Mouse (Mus musculus) heart, embryonic 16.5 days (tissue): ENCODE measurements around the gene Sfta2. TPM values are rescaled to one million over a fixed set of nuclear protein-coding genes. Genes with fewer than 3 reads are reported as not detected.

Experiments used
- ATAC-seq: fragments of 200-750 bp; cut with Nextera tagmentation; replicated peaks from 2 replicates; pipeline ENCODE4 v1.8.0; 2017; ENCODE audit warnings: moderate number of reproducible peaks; ENCODE audit not compliant: insufficient read depth, low FRiP score; ENCODE audit errors: extremely low read depth
- H3K27ac ChIP-seq: fragments of 300-500 bp; sonication (generic); 2 replicates; pipeline ENCODE4 v1.5.1; 2014; ENCODE audit warnings: mild to moderate bottlenecking, low read length, control low read depth, moderate library complexity
- H3K27me3 ChIP-seq: fragments of 300-500 bp; sonication (generic); 2 replicates; pipeline ENCODE4 v1.6.1; 2014; ENCODE audit warnings: low read length, mixed read lengths; ENCODE audit not compliant: control insufficient read depth, insufficient read depth
- H3K36me3 ChIP-seq: fragments of 300-500 bp; sonication (generic); 2 replicates; pipeline ENCODE4 v1.6.1; 2014; ENCODE audit not compliant: control insufficient read depth, insufficient read depth
- H3K4me1 ChIP-seq: fragments of 300-500 bp; sonication (generic); 2 replicates; pipeline ENCODE4 v1.6.1; 2014; ENCODE audit warnings: low read length, mixed read lengths; ENCODE audit not compliant: control insufficient read depth, insufficient read depth
- H3K4me2 ChIP-seq: fragments of 300-500 bp; sonication (generic); 2 replicates; pipeline ENCODE4 v1.6.1; 2014; ENCODE audit warnings: low read depth, mild to moderate bottlenecking, control low read depth, low read length
- H3K4me3 ChIP-seq: fragments of 300-500 bp; sonication (generic); 2 replicates; pipeline ENCODE4 v1.5.1; 2014; ENCODE audit warnings: mild to moderate bottlenecking, control low read depth, low read length
- H3K9ac ChIP-seq: fragments of 300-500 bp; sonication (generic); 2 replicates; pipeline ENCODE4 v1.6.1; 2014; ENCODE audit warnings: low read length, control low read depth
- H3K9me3 ChIP-seq: fragments of 300-500 bp; sonication (generic); replicated peaks from 2 replicates; pipeline ENCODE4 v1.6.1; 2016; ENCODE audit warnings: low read length; ENCODE audit not compliant: control insufficient read depth
- WGBS: fragments of 180-500 bp; shearing (Covaris S2); extraction: QIAGEN DNeasy Blood & Tissue Kit; methylation state at CpG from one replicate; pipeline ENCODE4 v1.1.7; 2014; 5-methylcytosine and 5-hydroxymethylcytosine counted together
- polyA plus RNA-seq: library from polyadenylated mRNA; unstranded; fragments of >200 nt; fragmentation: Nextera tagmentation; extraction: Ambion mirVana; gene quantifications from 2 replicates; pipeline ENCODE4 v1.2.1, GENCODE M21; 2015

Sfta2 gene
- polyA plus RNA-seq, 1 experiment from 2014 or later = 1.1 TPM

GRCm38 (mm10) chr17:35567767-35568166 is 33.6 kb upstream of the Sfta2 start:
- H3K9ac ChIP-seq = no peak overlapping the region
- 23% methylated on average over 9 of the region's 9 CpGs for WGBS
- H3K4me2 ChIP-seq = no peak overlapping the region
- no peak for ATAC-seq
- no peaks in the 10 kb centered on the region for H3K9me3 ChIP-seq
- no peak overlapping the region for H3K27ac ChIP-seq
- no peaks in the 10 kb centered on the region for H3K36me3 ChIP-seq
- H3K4me1 ChIP-seq = peaks cover 9% of the 10 kb centered on the region
- H3K27me3 ChIP-seq = peaks cover 13% of the 10 kb centered on the region
- H3K4me3 ChIP-seq = no peak overlapping the region

DNA sequence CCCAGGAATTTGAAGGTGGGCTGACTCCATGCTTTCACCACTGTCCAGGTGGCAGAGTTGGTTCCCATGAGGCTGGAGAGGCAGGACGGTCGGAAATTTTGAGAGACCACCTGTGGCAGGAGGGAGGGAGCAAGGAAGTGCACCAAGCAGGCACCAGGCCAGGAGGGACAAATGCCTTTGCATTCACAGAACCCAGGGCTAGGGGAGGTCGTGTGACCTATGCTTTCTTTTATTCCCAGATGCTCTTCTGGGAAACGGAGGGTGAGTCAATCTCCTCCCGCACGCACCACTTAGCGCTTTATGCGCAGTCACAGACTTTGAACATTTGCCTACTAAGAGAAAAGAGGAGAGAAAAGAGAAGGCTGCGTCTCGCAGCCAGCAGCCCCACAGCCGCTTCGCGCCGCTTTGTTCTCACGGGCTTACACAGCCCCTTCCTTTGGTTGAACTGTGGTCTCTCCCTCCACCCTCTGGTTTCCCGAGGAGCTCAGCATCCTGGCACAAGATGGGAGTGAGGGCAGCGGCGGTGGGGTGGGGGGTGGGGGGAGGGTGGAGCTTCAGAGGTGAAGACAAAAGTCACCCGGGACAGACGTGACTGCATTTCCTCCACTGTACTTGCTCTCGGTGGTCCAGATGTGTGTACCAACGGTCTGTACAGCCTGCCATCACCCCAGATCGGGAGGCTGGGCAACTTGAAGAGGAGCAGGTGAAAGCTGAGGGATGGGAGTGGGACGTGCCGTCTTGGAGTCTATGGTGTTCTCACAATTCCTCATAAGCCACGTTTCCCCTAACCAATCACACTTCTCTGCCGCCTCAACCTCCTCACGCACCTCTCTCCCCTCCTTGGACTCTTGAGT is 32.0 kb upstream of the Sfta2 start:
- Histone ChIP-seq H3K9ac (peak overlapping the region; percentile 56), H3K9me3 (no peaks in the 10 kb centered on the region), H3K27ac (no peak overlapping the region), H3K4me2 (peak overlapping the region; percentile 63), H3K4me1 (peaks cover 9% of the 10 kb centered on the region), H3K36me3 (no peaks in the 10 kb centered on the region), H3K4me3 (peak overlapping the region; percentile 39), H3K27me3 (peaks cover 13% of the 10 kb centered on the region)
- 6% methylated on average over 28 of the region's 28 CpGs for WGBS
- ATAC-seq = peak; percentile 58; the same call in 1 of the 2 replicates

DNA sequence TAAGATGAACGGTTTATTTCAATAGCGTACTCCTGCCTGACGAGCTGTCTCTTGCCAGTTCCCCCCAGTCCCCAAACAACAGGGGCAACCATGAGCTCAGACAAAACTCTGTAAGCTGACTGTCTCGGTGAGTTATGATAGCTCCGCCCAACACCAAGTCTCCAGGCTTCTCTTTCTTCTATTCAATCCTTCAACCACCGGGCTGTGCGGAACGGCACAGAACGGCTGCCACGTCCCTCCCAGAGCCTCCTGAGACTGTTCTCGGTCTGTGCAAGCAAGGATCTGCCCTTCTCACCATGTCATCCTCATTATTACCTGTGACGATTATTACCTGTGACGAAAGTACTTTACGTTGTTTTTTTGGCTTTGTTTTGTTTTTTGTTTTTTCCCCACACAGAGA is 30.5 kb upstream of the Sfta2 start:
- Histone ChIP-seq H3K9me3 (no peaks in the 10 kb centered on the region), H3K4me3 (no peak overlapping the region), H3K9ac (no peak overlapping the region), H3K27ac (no peak overlapping the region), H3K36me3 (no peaks in the 10 kb centered on the region), H3K4me1 (peaks cover 9% of the 10 kb centered on the region), H3K27me3 (peaks cover 20% of the 10 kb centered on the region), H3K4me2 (no peak overlapping the region)
- WGBS = 81% methylated on average over 14 of the region's 14 CpGs
- ATAC-seq = no peak

GRCm38 (mm10) chr17:35571477-35571876 is 29.9 kb upstream of the Sfta2 start:
- H3K4me2 ChIP-seq = no peak overlapping the region
- H3K27me3 ChIP-seq = peaks cover 22% of the 10 kb centered on the region
- no peaks in the 10 kb centered on the region for H3K9me3 ChIP-seq
- peaks cover 9% of the 10 kb centered on the region for H3K4me1 ChIP-seq
- WGBS = 93% methylated on average over 7 of the region's 7 CpGs
- no peak overlapping the region for H3K9ac ChIP-seq
- no peak for ATAC-seq
- H3K27ac ChIP-seq = no peak overlapping the region
- no peaks in the 10 kb centered on the region for H3K36me3 ChIP-seq
- no peak overlapping the region for H3K4me3 ChIP-seq

DNA sequence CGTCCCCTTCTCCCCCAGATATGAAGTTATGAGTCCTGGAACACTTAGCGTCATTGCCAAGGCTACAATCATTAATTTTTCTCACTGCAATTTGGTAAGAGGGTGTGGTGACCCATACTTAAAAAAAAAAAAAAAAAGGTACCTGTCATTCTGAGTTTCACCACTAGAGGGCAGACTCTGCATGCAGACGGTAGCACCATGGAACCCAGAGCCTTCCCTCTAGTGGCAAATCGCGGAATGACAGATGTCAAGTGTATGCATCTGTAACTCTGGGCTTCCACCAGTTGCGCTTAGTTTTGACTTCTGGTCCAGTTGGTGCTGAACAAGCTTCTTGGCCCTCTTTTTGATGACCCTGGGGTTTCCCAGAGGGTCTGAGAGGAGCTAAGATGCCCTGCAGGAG is 23.1 kb upstream of the Sfta2 start:
- Histone ChIP-seq H3K27ac (no peak overlapping the region), H3K4me1 (no peaks in the 10 kb centered on the region), H3K4me3 (no peak overlapping the region), H3K27me3 (peaks cover 12% of the 10 kb centered on the region; the same call in 1 of the 2 replicates), H3K4me2 (no peak overlapping the region), H3K36me3 (no peaks in the 10 kb centered on the region), H3K9me3 (no peaks in the 10 kb centered on the region), H3K9ac (no peak overlapping the region)
- 19% methylated on average over 6 of the region's 6 CpGs for WGBS
- 0 out of 2 replicates have a peak, but pooled peaks have one; percentile 45 for ATAC-seq

- H3K36me3 ChIP-seq = no peaks in the 10 kb centered on the region
- H3K9ac ChIP-seq = no peak overlapping the region
- 96% methylated on average over 1 of the region's 1 CpGs for WGBS
- no peaks in the 10 kb centered on the region for H3K9me3 ChIP-seq
- H3K4me3 ChIP-seq = no peak overlapping the region
- no peak for ATAC-seq
- no peaks in the 10 kb centered on the region for H3K27me3 ChIP-seq
- H3K4me2 ChIP-seq = no peak overlapping the region
- H3K27ac ChIP-seq = no peak overlapping the region
- no peaks in the 10 kb centered on the region for H3K4me1 ChIP-seq
Observed at GRCm38 (mm10) chr17:35582900-35583299, 18.4 kb upstream of the Sfta2 start.

- WGBS = 17% methylated on average over 16 of the region's 16 CpGs
- H3K9ac ChIP-seq = peak overlapping the region; percentile 47; the same call in 1 of the 2 replicates
- ATAC-seq = no peak
Observed at GRCm38 (mm10) chr17:35584330-35584937, 16.9 kb upstream of the Sfta2 start.

DNA sequence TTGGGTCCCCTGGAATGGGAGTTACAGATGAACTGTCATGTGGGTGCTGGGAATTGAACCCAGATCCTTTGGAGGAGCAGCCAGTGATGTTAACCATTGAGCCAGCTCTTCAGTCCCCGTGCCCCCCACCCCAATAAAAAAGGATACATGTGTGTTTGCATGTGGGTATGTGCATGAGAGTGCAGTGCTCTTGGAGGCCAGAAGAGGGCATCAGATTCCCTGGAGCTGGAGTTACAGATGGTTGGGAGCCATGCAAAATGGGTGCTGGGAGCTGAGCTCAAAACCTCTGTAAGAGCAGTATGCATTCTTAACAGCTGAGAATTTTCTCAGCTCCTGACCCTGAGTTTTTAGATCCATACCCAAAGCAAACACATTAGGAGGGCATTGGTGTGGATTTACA is 14.1 kb upstream of the Sfta2 start:
- Histone ChIP-seq H3K27ac (no peak overlapping the region), H3K9me3 (no peaks in the 10 kb centered on the region), H3K4me3 (no peak overlapping the region), H3K36me3 (no peaks in the 10 kb centered on the region), H3K4me1 (no peaks in the 10 kb centered on the region), H3K4me2 (no peak overlapping the region), H3K9ac (no peak overlapping the region), H3K27me3 (no peaks in the 10 kb centered on the region)
- 76% methylated on average over 1 of the region's 1 CpGs for WGBS
- ATAC-seq = no peak

More at GRCm38 (mm10) chr17:35584330-35584937, 16.9 kb upstream of the Sfta2 start:
- Histone ChIP-seq H3K27me3 (no peaks in the 10 kb centered on the region), H3K4me2 (peak overlapping the region; percentile 39; the same call in 1 of the 2 replicates), H3K27ac (no peak overlapping the region), H3K4me1 (no peaks in the 10 kb centered on the region), H3K4me3 (no peak overlapping the region), H3K36me3 (no peaks in the 10 kb centered on the region), H3K9me3 (no peaks in the 10 kb centered on the region)

DNA sequence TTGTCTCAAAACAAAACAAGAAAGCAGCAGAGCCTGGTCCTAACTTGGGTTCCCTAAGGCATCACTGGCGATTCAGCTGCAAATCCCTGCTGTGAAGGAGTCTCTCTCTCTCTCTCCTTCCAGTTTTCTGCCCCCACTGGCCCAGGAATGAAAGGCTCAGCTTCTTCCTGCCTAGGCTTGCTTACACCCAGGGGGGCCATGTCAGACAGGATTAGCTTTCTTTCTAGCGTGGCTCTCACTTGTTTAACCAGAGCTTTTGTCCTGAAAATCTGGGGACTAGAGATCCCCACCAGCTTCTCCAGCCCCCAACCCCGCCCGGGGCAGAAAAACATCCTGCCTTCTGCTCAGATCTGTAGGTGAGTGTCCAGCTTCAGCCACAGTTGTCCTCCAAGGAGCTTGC is 13.0 kb upstream of the Sfta2 start:
- Histone ChIP-seq H3K27me3 (no peaks in the 10 kb centered on the region), H3K9me3 (no peaks in the 10 kb centered on the region), H3K4me2 (no peak overlapping the region), H3K4me3 (no peak overlapping the region), H3K36me3 (no peaks in the 10 kb centered on the region), H3K4me1 (no peaks in the 10 kb centered on the region), H3K9ac (no peak overlapping the region), H3K27ac (no peak overlapping the region)
- WGBS = 29% methylated on average over 4 of the region's 4 CpGs
- ATAC-seq = no peak
